Mouse (Mus musculus): ENCODE data around the gene Cmip.

Cmip gene

GRCm38 (mm10) chr8:117500232-117500823 is 243.5 kb downstream of the Cmip start:
- no peak for DNase-seq (ENCODE audit: low spot score in 2 of 2)

DNA sequence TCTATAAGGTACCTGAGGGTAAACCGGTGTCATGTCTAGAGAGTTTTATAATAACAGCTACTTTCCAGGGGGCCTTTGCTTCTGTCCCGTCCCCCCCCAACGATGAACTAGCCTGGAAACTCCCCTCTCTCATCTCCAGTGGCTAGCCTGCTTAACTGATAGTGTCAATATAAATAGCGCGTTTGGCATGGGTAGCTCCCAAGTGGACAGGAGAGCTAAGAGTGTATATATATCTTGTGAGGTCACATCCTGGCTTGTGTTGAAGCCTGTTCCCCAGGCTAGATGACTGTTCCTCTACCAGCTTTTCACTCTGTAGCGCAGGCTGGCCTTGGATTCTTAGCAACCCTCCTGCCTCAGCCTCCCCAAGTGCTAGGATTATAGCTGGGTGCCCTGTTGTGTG is 244.5 kb downstream of the Cmip start:
- no peak for DNase-seq (ENCODE audit: low spot score in 2 of 2)

- no peak for DNase-seq (ENCODE audit: low spot score in 2 of 2)
These were observed 246.7 kb downstream of the Cmip start for GRCm38 (mm10) chr8:117503405-117504069.

GRCm38 (mm10) chr8:117507703-117508102 is 250.8 kb downstream of the Cmip start:
- no peak for DNase-seq (ENCODE audit: low spot score in 2 of 2)

All from frontal cortex, postnatal 36 days (tissue).